Mouse (Mus musculus) liver, embryonic 16.5 days (tissue): ENCODE measurements around the gene H6pd. TPM values are rescaled to one million over a fixed set of nuclear protein-coding genes. Genes with fewer than 3 reads are reported as not detected.

Source experiments
- ATAC-seq: fragments of 200-750 bp; cut with Nextera tagmentation; 2 replicates; pipeline ENCODE4 v1.8.0; 2017; ENCODE audit warnings: low read depth, mild to moderate bottlenecking, moderate number of reproducible peaks, moderate library complexity
- H3K27ac ChIP-seq: fragments of 300-500 bp; sonication (generic); 2 replicates; pipeline ENCODE4 v1.5.1; 2014; ENCODE audit warnings: mild to moderate bottlenecking, low read length
- H3K27me3 ChIP-seq: fragments of 300-500 bp; sonication (generic); 2 replicates; pipeline ENCODE4 v1.6.1; 2014; ENCODE audit warnings: low read depth, low read length, mixed read lengths; ENCODE audit not compliant: control insufficient read depth, insufficient read depth
- H3K36me3 ChIP-seq: fragments of 300-500 bp; sonication (generic); 2 replicates; pipeline ENCODE4 v1.6.1; 2014; ENCODE audit warnings: mild to moderate bottlenecking; ENCODE audit not compliant: control insufficient read depth, insufficient read depth
- H3K4me1 ChIP-seq: fragments of 300-500 bp; sonication (generic); 2 replicates; pipeline ENCODE4 v1.6.1; 2014; ENCODE audit warnings: low read depth, low read length, mixed read lengths; ENCODE audit not compliant: control insufficient read depth
- H3K4me2 ChIP-seq: fragments of 300-500 bp; sonication (generic); 2 replicates; pipeline ENCODE4 v1.6.1; 2014; ENCODE audit warnings: low read depth, low read length, mixed read lengths
- H3K4me3 ChIP-seq: fragments of 300-500 bp; sonication (generic); 2 replicates; pipeline ENCODE4 v1.5.1; 2014; ENCODE audit warnings: low read depth, mild to moderate bottlenecking, low read length
- H3K9ac ChIP-seq: fragments of 300-500 bp; sonication (generic); 2 replicates; pipeline ENCODE4 v1.6.1; 2014; ENCODE audit warnings: low read depth, low read length
- H3K9me3 ChIP-seq: fragments of 300-500 bp; sonication (generic); replicated peaks from 2 replicates; pipeline ENCODE4 v1.6.1; 2016; ENCODE audit warnings: low read length; ENCODE audit not compliant: control insufficient read depth
- WGBS: fragments of 180-500 bp; shearing (Covaris S2); extraction: QIAGEN DNeasy Blood & Tissue Kit; methylation state at CpG from one replicate; pipeline ENCODE4 v1.1.7; 2014; ENCODE audit not compliant: insufficient replicate concordance; 5-methylcytosine and 5-hydroxymethylcytosine counted together
- polyA plus RNA-seq: library from polyadenylated mRNA; unstranded; fragments of >200 nt; fragmentation: Nextera tagmentation; extraction: Ambion mirVana; gene quantifications from 2 replicates; pipeline ENCODE4 v1.2.1, GENCODE M21; 2015

H6pd gene
- polyA plus RNA-seq, 1 experiment from 2014 or later, result 33.7 TPM

GRCm38 (mm10) chr4:149977801-149978544, 30.9 kb downstream of the H6pd start:
- no peak overlapping the region for H3K4me3 ChIP-seq
- no peak overlapping the region for H3K27ac ChIP-seq
- H3K27me3 ChIP-seq, result no peaks in the 10 kb centered on the region
- H3K4me1 ChIP-seq, result peaks cover 9% of the 10 kb centered on the region
- 66% methylated on average over 17 of the region's 17 CpGs for WGBS
- H3K4me2 ChIP-seq, result no peak overlapping the region
- H3K9me3 ChIP-seq, result no peaks in the 10 kb centered on the region
- H3K36me3 ChIP-seq, result no peaks in the 10 kb centered on the region
- ATAC-seq, result peak; percentile 48
- H3K9ac ChIP-seq, result no peak overlapping the region; the same call in 1 of the 2 replicates

GRCm38 (mm10) chr4:149977181-149977580, 31.6 kb downstream of the H6pd start:
- Histone ChIP-seq H3K36me3 (no peaks in the 10 kb centered on the region), H3K4me3 (no peak overlapping the region), H3K4me1 (peaks cover 9% of the 10 kb centered on the region), H3K9me3 (no peaks in the 10 kb centered on the region), H3K9ac (no peak overlapping the region), H3K27ac (no peak overlapping the region), H3K4me2 (no peak overlapping the region), H3K27me3 (no peaks in the 10 kb centered on the region)
- no peak for ATAC-seq
- WGBS, result 61% methylated on average over 6 of the region's 6 CpGs

- Histone ChIP-seq H3K27ac (no peak overlapping the region), H3K4me2 (no peak overlapping the region), H3K36me3 (no peaks in the 10 kb centered on the region), H3K4me1 (peaks cover 9% of the 10 kb centered on the region), H3K9ac (no peak overlapping the region), H3K27me3 (no peaks in the 10 kb centered on the region), H3K9me3 (no peaks in the 10 kb centered on the region), H3K4me3 (no peak overlapping the region)
- ATAC-seq, result no peak
- 66% methylated on average over 5 of the region's 5 CpGs for WGBS
These were observed 33.0 kb downstream of the H6pd start for GRCm38 (mm10) chr4:149975730-149976254.

GRCm38 (mm10) chr4:149975291-149975690, 33.5 kb downstream of the H6pd start:
- Histone ChIP-seq H3K4me2 (no peak overlapping the region), H3K9me3 (no peaks in the 10 kb centered on the region), H3K36me3 (no peaks in the 10 kb centered on the region), H3K4me1 (peaks cover 9% of the 10 kb centered on the region), H3K27ac (no peak overlapping the region), H3K27me3 (no peaks in the 10 kb centered on the region), H3K9ac (no peak overlapping the region), H3K4me3 (no peak overlapping the region)
- 46% methylated on average over 8 of the region's 8 CpGs for WGBS
- no peak for ATAC-seq

GRCm38 (mm10) chr4:149971393-149971792, 37.4 kb downstream of the H6pd start:
- no peak for ATAC-seq
- Histone ChIP-seq H3K9ac (no peak overlapping the region), H3K27me3 (no peaks in the 10 kb centered on the region), H3K36me3 (no peaks in the 10 kb centered on the region), H3K9me3 (no peaks in the 10 kb centered on the region), H3K4me3 (no peak overlapping the region), H3K27ac (no peak overlapping the region), H3K4me2 (no peak overlapping the region), H3K4me1 (no peaks in the 10 kb centered on the region; the same call in 1 of the 2 replicates)
- WGBS, result 39% methylated on average over 9 of the region's 9 CpGs

- no peak for ATAC-seq
- WGBS, result 19% methylated on average over 6 of the region's 6 CpGs
- H3K4me3 ChIP-seq, result no peak overlapping the region
- no peaks in the 10 kb centered on the region for H3K9me3 ChIP-seq
- H3K27me3 ChIP-seq, result no peaks in the 10 kb centered on the region
- no peaks in the 10 kb centered on the region for H3K36me3 ChIP-seq
- H3K4me2 ChIP-seq, result no peak overlapping the region
- H3K27ac ChIP-seq, result no peak overlapping the region
- no peaks in the 10 kb centered on the region; the same call in 1 of the 2 replicates for H3K4me1 ChIP-seq
- H3K9ac ChIP-seq, result no peak overlapping the region
These were observed 40.3 kb downstream of the H6pd start for GRCm38 (mm10) chr4:149968526-149968925.

- ATAC-seq, result no peak
These were observed 41.9 kb downstream of the H6pd start for GRCm38 (mm10) chr4:149966963-149967362.

GRCm38 (mm10) chr4:149966252-149966651, 42.6 kb downstream of the H6pd start:
- Histone ChIP-seq H3K27ac (no peak overlapping the region), H3K4me2 (no peak overlapping the region), H3K4me1 (no peaks in the 10 kb centered on the region; the same call in 1 of the 2 replicates), H3K9me3 (no peaks in the 10 kb centered on the region), H3K27me3 (no peaks in the 10 kb centered on the region), H3K4me3 (no peak overlapping the region), H3K9ac (no peak overlapping the region), H3K36me3 (no peaks in the 10 kb centered on the region)
- no peak for ATAC-seq
- WGBS, result 59% methylated on average over 5 of the region's 5 CpGs

More at GRCm38 (mm10) chr4:149966963-149967362, 41.9 kb downstream of the H6pd start:
- Histone ChIP-seq H3K4me1 (no peaks in the 10 kb centered on the region; the same call in 1 of the 2 replicates), H3K9ac (no peak overlapping the region), H3K27ac (no peak overlapping the region), H3K27me3 (no peaks in the 10 kb centered on the region), H3K36me3 (no peaks in the 10 kb centered on the region), H3K4me2 (no peak overlapping the region), H3K9me3 (no peaks in the 10 kb centered on the region), H3K4me3 (no peak overlapping the region)
- 74% methylated on average over 9 of the region's 9 CpGs for WGBS

GRCm38 (mm10) chr4:149965672-149966071, 43.2 kb downstream of the H6pd start:
- ATAC-seq, result no peak
- no peak overlapping the region for H3K4me3 ChIP-seq
- H3K27ac ChIP-seq, result no peak overlapping the region
- H3K9me3 ChIP-seq, result no peaks in the 10 kb centered on the region
- no peak overlapping the region for H3K9ac ChIP-seq
- no peaks in the 10 kb centered on the region for H3K36me3 ChIP-seq
- no peaks in the 10 kb centered on the region for H3K27me3 ChIP-seq
- 50% methylated on average over 6 of the region's 6 CpGs for WGBS
- no peak overlapping the region for H3K4me2 ChIP-seq
- H3K4me1 ChIP-seq, result no peaks in the 10 kb centered on the region; the same call in 1 of the 2 replicates
